Mouse (Mus musculus) midbrain, postnatal 0 days (tissue): ENCODE measurements around the gene Serpini2. TPM values are rescaled to one million over a fixed set of nuclear protein-coding genes. Genes with fewer than 3 reads are reported as not detected.

Experiments
- ATAC-seq: fragments of 200-750 bp; cut with Nextera tagmentation; 2 replicates; pipeline ENCODE4 v1.8.0; 2017; ENCODE audit warnings: moderate number of reproducible peaks, mild to moderate bottlenecking, moderate TSS enrichment, moderate library complexity; ENCODE audit not compliant: low FRiP score
- DNase-seq: peaks from one replicate; pipeline ENCODE4 v3.0.0-alpha.2; 2015; ENCODE audit warnings: low spot score
- H3K27ac ChIP-seq: fragments of 300-500 bp; sonication (generic); 2 replicates; pipeline ENCODE4 v1.5.1; 2014; ENCODE audit warnings: low read depth, mild to moderate bottlenecking, low read length, mixed read lengths
- H3K27me3 ChIP-seq: fragments of 300-500 bp; sonication (generic); 2 replicates; pipeline ENCODE4 v1.6.1; 2014; ENCODE audit warnings: low read length, control low read depth, mixed read lengths; ENCODE audit not compliant: insufficient read depth
- H3K36me3 ChIP-seq: fragments of 300-500 bp; sonication (generic); 2 replicates; pipeline ENCODE4 v1.6.1; 2014; ENCODE audit warnings: low read length, control low read depth, mixed read lengths; ENCODE audit not compliant: insufficient read depth
- H3K4me1 ChIP-seq: fragments of 300-500 bp; sonication (generic); 2 replicates; pipeline ENCODE4 v1.6.1; 2014; ENCODE audit warnings: mild to moderate bottlenecking, control low read depth, antibody characterized with exemption, low read length, mixed read lengths; ENCODE audit not compliant: insufficient read depth
- H3K4me2 ChIP-seq: fragments of 300-500 bp; sonication (generic); 2 replicates; pipeline ENCODE4 v1.6.1; 2014; ENCODE audit warnings: low read depth, mild to moderate bottlenecking, low read length, mixed read lengths; ENCODE audit not compliant: poor library complexity, severe bottlenecking
- H3K4me3 ChIP-seq: fragments of 300-500 bp; sonication (generic); 2 replicates; pipeline ENCODE4 v1.5.1; 2014; ENCODE audit warnings: low read depth, mild to moderate bottlenecking, low read length, moderate library complexity
- H3K9ac ChIP-seq: fragments of 300-500 bp; sonication (generic); replicated peaks from 2 replicates; pipeline ENCODE4 v1.6.1; 2014; ENCODE audit warnings: mild to moderate bottlenecking, low read length, moderate library complexity, mixed read lengths; ENCODE audit not compliant: poor library complexity, severe bottlenecking
- H3K9me3 ChIP-seq: fragments of 300-500 bp; sonication (generic); 2 replicates; pipeline ENCODE4 v1.6.1; 2016; ENCODE audit warnings: low read length, control low read depth
- CTCF ChIP-seq: IDR thresholded peaks from 2 replicates; pipeline ENCODE4 v1.5.1; 2016; ENCODE audit warnings: antibody characterized with exemption, mild to moderate bottlenecking
- WGBS: fragments of 180-500 bp; shearing (Covaris S2); extraction: QIAGEN DNeasy Blood & Tissue Kit; methylation state at CpG from one replicate; pipeline ENCODE4 v1.1.7; 2014; 5-methylcytosine and 5-hydroxymethylcytosine counted together
- polyA plus RNA-seq: library from polyadenylated mRNA; unstranded; fragments of >200 nt; fragmentation: Nextera tagmentation; extraction: Ambion mirVana; gene quantifications from 2 replicates; pipeline ENCODE4 v1.2.1, GENCODE M21; 2015
- total RNA-seq: library from RNA; depleted of rRNA; stranded (reverse); fragments of >200 nt; gene quantifications from 2 replicates; pipeline ENCODE4 v1.2.3, GENCODE M21; 2014; rRNA removed

Gene Serpini2
- total and polyA plus RNA-seq, 2 experiments from 2014 or later: not detected

GRCm38 (mm10) chr3:75259356-75259755, 10.5 kb downstream of the Serpini2 start:
- Histone ChIP-seq H3K27ac (no peak overlapping the region), H3K9me3 (no peaks in the 10 kb centered on the region), H3K27me3 (no peaks in the 10 kb centered on the region), H3K4me3 (no peak overlapping the region), H3K9ac (no peak overlapping the region), H3K4me2 (no peak overlapping the region), H3K4me1 (no peaks in the 10 kb centered on the region), H3K36me3 (no peaks in the 10 kb centered on the region)
- DNase-seq (peak; percentile 46), ATAC-seq (no peak)
- peak; percentile 14; the same call in 1 of the 2 replicates for TF ChIP-seq CTCF

- no peaks in the 10 kb centered on the region for H3K4me1 ChIP-seq
- H3K4me3 ChIP-seq: no peak overlapping the region
- H3K4me2 ChIP-seq: no peak overlapping the region
- H3K27ac ChIP-seq: no peak overlapping the region
- H3K9ac ChIP-seq: no peak overlapping the region
- DNase-seq (no peak), ATAC-seq (no peak)
- 69% methylated on average over 3 of the region's 3 CpGs for WGBS
- H3K9me3 ChIP-seq: no peaks in the 10 kb centered on the region
- no peaks in the 10 kb centered on the region for H3K36me3 ChIP-seq
- TF ChIP-seq CTCF: no peak
- no peaks in the 10 kb centered on the region for H3K27me3 ChIP-seq
Observed at GRCm38 (mm10) chr3:75219694-75220093, 50.2 kb downstream of the Serpini2 start.

- Histone ChIP-seq H3K4me3 (no peak overlapping the region), H3K27ac (no peak overlapping the region), H3K27me3 (no peaks in the 10 kb centered on the region), H3K9me3 (no peaks in the 10 kb centered on the region), H3K36me3 (no peaks in the 10 kb centered on the region), H3K9ac (no peak overlapping the region), H3K4me1 (no peaks in the 10 kb centered on the region), H3K4me2 (no peak overlapping the region)
- peak; percentile 72 for ATAC-seq
- peak; percentile 90 for TF ChIP-seq CTCF
- WGBS: 3% methylated on average over 1 of the region's 1 CpGs
- peak; percentile 81 for DNase-seq
Observed at GRCm38 (mm10) chr3:75219211-75219610, 50.7 kb downstream of the Serpini2 start.

- no peaks in the 10 kb centered on the region for H3K36me3 ChIP-seq
- no peaks in the 10 kb centered on the region for H3K9me3 ChIP-seq
- no peak overlapping the region for H3K4me3 ChIP-seq
- no peak overlapping the region for H3K4me2 ChIP-seq
- TF ChIP-seq CTCF: peak; percentile 78
- H3K27me3 ChIP-seq: no peaks in the 10 kb centered on the region
- WGBS: 39% methylated on average over 12 of the region's 12 CpGs
- ATAC-seq (no peak), DNase-seq (peak; percentile 67)
- no peak overlapping the region for H3K9ac ChIP-seq
- H3K4me1 ChIP-seq: no peaks in the 10 kb centered on the region
- H3K27ac ChIP-seq: no peak overlapping the region
Observed at GRCm38 (mm10) chr3:75202808-75203503, 66.9 kb downstream of the Serpini2 start.

Other genes starting within 250 kb of the Serpini2 start
- gene Zbbx, start 105.0 kb downstream of the Serpini2 start, total RNA-seq: 2.4 and 2.8 TPM in 2 replicates
- 1.1 and 1.3 TPM in 2 replicates for gene Zbbx, start 105.0 kb downstream of the Serpini2 start, polyA plus RNA-seq
- 0.66 and 1.2 TPM in 2 replicates for gene Wdr49, start 212.1 kb upstream of the Serpini2 start, total RNA-seq
- gene Wdr49, start 212.1 kb upstream of the Serpini2 start, polyA plus RNA-seq: 0.15 and 0.17 TPM in 2 replicates